Mouse (Mus musculus) kidney, postnatal 4 days (tissue): Measurements from ENCODE around the gene Atr.
A peak's percentile ranks its signal among the peaks of the same experiment; 100 is the strongest.

ENCODE experiments used
- DNase-seq, 2 experiments: peaks; one replicate each; pipeline ENCODE4 v3.0.0; 2021; ENCODE audit warnings: mixed read lengths in 2 of 2

The Atr gene

DNA sequence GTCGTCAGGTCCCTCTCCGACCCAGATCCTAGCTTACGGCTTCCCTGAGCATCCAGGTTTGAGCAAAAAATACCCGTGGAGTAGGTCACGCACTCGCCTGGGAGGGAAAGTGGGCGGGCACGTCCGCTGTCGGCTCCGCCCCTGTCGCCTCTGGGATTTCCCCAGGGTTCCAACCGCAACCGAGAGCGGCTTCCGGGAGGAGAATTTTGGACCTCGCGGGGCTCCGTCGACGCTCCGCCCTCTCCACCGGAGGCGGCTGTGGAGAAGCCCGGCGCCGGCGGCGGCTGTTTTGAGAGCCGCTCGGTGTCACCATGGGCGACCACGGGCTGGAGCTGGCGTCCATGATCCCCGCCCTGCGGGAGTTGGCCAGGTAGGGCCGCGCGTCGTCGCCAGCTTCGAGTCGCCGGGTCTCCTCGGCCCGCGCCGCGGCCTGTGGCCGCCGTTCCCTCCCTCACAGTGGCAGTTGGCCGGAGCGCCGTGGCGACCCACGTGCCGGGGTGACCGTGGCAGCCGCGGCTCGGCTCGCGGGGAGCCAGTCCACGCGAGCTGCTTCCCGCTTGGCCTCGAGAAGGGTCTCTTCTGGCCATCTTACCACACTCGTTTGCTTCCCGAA is at the start of gene Atr:
TSS of gene Atr (plus strand) at position 184 of the 613 bp plus-strand sequence.
- peak; percentile 96 to 97 for DNase-seq

DNA sequence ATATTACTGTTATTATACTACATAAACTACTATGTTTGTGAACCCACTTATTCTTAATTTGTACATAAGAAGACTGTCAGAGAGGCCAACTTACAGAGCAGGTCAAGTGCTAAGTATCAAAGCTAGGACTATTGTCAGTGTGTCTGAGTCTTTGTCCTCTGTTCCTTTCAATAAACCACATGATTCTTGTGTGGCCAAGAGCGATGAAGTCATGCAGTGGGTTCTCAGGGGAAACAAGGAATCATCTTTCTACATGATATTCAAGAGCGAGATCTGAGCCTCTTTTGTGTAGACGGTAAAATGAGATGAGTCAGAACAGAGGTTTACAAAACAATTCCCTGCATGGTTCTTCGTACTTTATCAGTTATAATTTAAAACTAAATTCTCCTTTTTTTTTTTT is 47.8 kb upstream of the Atr start:
- no peak for DNase-seq

GRCm38 (mm10) chr9:95811817-95812216 is 45.6 kb upstream of the Atr start:
- no peak for DNase-seq

- DNase-seq = peak; percentile 21
Measured at GRCm38 (mm10) chr9:95813721-95814531, 43.5 kb upstream of the Atr start.

GRCm38 (mm10) chr9:95815015-95815673 is 42.3 kb upstream of the Atr start:
- no peak for DNase-seq

GRCm38 (mm10) chr9:95815706-95816105 is 41.7 kb upstream of the Atr start:
- DNase-seq = no peak

DNA sequence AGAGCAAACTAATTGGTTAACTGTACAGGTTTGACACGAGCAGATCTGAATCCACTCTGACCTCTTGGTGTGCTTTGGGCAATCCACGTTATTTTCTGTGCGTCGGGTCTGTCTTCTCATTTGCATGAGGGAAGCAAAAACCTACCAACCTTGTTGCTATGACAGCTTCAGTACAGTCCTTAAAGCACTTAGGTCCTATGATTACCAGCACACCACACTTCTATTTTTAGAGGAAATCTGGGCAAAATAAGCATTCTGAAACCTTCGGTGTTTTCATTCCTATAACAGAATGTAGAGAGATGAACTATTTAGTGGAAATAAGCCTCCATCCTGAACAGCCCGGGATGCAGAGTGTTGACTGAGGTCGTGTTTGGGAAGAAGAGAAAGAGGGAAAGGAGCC is 34.9 kb upstream of the Atr start:
- DNase-seq = no peak

GRCm38 (mm10) chr9:95827565-95827964 is 29.8 kb upstream of the Atr start:
- no peak for DNase-seq

DNA sequence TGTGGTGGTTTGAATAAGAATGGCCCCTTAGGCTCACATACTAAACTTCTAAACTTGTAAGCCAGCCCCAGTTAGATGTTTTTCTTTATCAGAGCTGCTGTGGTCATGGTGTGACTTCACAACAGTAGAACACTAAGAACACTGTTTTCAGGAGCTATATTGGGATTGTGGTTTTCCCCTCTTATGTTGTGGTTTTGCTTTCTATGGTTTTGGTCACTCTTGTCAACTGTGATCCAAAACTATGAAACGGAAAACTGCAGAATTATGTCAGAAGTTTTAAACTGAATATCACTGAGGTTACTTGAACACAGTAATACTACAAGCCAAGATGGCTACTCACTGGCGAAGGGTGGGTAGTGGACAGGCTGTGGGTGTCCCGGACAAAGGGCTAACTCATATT is 24.6 kb upstream of the Atr start:
- DNase-seq = no peak

- DNase-seq = no peak
Measured at GRCm38 (mm10) chr9:95834799-95835198, 22.6 kb upstream of the Atr start.

GRCm38 (mm10) chr9:95835741-95836140 is 21.7 kb upstream of the Atr start:
- no peak for DNase-seq

DNA sequence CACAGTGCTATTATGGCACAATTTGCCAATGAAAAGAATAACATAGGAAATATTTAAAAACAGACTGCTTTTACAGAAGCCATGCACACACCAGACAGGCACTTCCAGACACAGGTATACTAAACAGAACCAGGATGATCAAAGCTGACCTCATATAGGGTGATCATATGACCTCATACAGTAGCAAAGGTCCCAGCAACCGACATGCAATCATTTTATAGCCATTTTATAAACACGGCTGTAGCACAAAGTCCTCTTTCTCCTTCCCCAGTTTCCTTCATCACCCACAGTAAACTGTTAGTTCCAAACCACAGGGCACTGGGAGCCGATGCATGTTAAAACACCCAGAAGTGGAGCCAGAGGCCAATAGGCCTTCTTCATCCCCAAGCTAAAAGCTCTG is 18.0 kb upstream of the Atr start:
- no peak for DNase-seq

GRCm38 (mm10) chr9:95844825-95845460 is 12.5 kb upstream of the Atr start, which contains the start of gene Pls1:
TSS of gene Pls1 (minus strand) at chr9:95845311.
- DNase-seq = peak; percentile 89 to 93

- no peak for DNase-seq
Measured at GRCm38 (mm10) chr9:95845711-95846110, 11.7 kb upstream of the Atr start.

DNA sequence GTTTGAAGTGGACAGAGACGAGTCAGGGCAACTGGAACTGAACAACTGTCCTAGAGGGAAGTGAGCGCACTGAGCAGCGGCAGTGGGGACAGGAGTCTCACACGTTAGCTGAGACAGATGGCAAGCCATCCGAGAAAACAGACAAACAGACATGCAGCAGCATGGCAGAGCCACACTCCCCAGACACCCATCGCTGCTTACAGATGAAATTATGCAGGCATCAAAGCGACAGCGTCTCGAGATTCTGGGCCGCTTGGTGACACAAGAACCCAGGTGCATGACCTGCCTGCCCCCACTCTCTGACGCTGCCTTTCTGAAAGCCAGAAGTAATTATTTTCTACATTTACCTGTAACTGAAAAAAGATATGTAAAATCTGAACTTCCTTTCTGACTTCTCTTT is 5.7 kb upstream of the Atr start:
- peak in 1 of 2 experiments; percentile 18 for DNase-seq

DNA sequence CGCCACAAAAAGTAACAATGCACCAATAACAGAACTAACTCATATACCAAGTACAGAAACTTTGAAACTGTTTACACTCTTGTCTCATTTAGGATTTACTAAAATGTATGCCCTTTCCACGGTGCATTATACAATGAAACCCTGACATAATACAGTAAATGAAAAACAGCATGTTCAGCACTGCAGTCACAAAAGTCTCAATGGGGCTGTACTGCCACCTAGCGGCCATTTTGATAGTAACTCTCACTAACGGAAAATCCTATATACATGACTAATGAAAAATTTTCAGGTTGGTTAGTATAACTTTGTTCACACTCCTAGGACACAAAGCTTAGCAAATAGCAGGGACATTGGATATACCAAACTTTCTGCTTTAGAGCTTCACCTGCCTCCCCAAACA is 4.5 kb upstream of the Atr start:
- DNase-seq = peak; percentile 85 to 86

GRCm38 (mm10) chr9:95854891-95855290 is 2.5 kb upstream of the Atr start:
- peak; percentile 34 to 59 for DNase-seq

DNA sequence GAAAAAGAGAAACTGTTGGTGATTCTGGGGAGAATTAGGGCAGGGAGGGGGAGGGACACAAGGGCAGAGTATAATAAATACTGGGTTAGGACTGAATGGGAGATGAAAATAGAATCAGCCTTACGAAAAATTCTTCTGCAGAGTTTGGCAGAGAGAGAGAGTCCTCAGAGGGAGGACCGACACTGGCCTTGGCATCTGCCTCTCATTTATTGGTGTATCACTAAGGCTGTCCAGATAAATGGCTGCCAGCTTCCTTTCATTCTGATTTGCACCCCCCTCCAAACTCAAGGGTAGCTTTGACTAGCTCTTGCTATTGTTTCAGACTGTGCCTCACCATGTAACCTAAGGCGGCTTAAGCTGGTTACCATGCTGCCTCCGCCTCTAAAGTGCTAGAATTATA is 1.4 kb upstream of the Atr start:
- DNase-seq = no peak

DNA sequence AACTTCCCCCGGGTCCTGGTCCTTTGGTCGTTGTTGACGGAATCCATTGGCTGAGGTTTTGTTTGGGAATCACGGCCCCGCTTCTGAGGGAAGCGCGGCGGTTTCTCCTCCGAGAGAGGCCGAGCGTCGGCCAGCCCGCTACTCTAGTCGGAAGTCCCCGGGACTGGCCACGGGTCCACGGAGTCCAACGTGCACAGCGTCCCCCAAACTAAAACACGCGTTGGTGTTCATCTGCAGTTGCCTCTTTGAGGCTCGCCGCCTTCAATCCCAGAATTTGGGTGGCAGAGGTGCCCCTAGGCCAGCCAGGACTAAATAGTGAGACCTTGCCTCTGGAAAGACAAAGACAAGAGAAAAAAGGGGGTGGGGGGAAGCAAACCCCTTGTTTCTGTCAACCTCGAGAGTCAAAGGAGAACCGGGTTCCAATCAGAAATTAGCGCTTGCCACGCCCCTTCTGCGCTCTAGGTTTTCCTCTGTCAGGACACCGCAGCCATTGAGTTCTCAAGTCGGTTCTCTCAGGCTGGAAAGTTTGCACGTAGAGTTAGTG is 702 bp downstream of the Atr start:
- peak; percentile 57 to 63 for DNase-seq

DNA sequence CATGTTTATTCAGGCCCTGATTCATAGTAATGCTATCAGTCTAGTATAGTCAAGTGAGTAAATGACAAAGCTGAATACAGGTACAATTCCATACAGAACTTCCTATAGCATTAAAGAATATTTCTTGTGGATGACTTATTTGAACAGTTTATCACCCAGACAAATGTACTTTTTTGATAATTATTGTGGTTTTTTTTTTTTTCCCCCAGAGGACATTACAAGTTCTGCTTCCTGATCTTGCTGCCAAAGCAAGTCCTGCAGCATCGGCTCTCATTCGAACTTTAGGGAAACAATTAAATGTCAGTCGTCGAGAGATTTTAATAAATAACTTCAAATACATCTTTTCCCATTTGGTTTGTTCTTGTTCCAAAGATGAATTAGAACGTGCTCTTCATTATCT is 20.8 kb downstream of the Atr start:
- DNase-seq = no peak

DNA sequence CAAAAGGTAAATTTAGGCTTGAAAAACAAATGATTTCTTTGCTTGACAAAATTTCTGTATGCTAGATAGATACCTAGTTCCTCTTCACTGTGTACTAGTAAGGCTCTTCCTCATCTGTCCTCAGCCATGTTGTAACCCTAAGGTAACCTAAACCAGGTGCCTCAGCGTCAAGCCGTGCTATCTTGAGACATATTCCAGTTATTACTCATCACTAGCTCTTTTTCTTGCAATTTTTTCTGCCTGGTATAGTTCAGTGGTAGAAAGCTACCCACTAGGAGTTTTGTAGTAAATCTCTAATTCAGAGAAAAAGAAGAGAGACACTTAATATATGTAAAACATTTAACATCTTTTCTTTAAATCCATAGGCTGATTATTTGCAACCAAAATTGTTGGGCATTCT is 25.4 kb downstream of the Atr start:
- DNase-seq = no peak

- no peak for DNase-seq
Measured at GRCm38 (mm10) chr9:95897392-95897791, 40.0 kb downstream of the Atr start.

DNA sequence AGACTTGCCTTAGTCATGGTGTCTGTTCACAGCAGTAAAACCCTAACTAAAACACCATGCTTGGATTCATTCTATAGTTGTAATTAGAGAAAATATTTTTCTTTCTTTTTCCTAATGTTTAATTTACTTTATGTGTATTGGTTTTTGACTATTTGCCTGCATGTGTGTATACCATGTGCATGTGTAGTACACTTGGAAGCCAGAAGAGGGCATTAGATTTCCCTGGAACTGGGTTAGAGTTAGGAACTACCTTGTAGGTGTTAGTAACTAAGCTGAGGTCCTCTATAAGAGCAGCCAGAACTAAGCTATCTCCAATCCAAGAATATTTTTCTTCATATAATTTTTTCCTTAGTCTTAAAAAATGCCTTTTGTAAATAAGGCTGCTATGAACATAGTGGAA is 75.5 kb downstream of the Atr start:
- no peak for DNase-seq
